8 mouse cellular contexts compared by ENCODE assay signal in genomic region chr7:109602562-109602961, GRCm38 (mm10).
A peak's percentile ranks its signal among the peaks of the same experiment; 100 is the strongest.
DNase-seq lines count a peak whose midpoint lies in the region; ATAC-seq and TF ChIP-seq lines count a peak whose summit lies in the region.

No protein-coding gene starts in this region.

- H3K27ac ChIP-seq in liver, embryonic 16.5 days (ENCODE audit: low read length) = peak overlapping the region; percentile 92
- H3K27ac ChIP-seq in forebrain, embryonic 11.5 days (ENCODE audit: low read depth, low read length) = no peak overlapping the region
- H3K27ac ChIP-seq in cerebellum, adult 2 months (ENCODE audit: insufficient read depth, low read length) = no peak overlapping the region

- no peak for TF ChIP-seq CTCF in cerebellum, adult 2 months (IDR thresholded peaks at IDR 0.05; ENCODE audit: borderline replicate concordance, insufficient read depth, low read depth, low read length)

- peak overlapping the region; percentile 14 for H3K4me2 ChIP-seq in liver, embryonic 16.5 days (ENCODE audit: low read depth, low read length)
- no peak overlapping the region for H3K4me2 ChIP-seq in forebrain, embryonic 11.5 days (ENCODE audit: low read depth, low read length, severe bottlenecking)

- H3K9ac ChIP-seq in liver, embryonic 16.5 days (ENCODE audit: low read depth, low read length) = peak overlapping the region; percentile 54
- no peak overlapping the region for H3K9ac ChIP-seq in forebrain, embryonic 11.5 days (ENCODE audit: low read length)

- TF ChIP-seq POLR2A in cerebellum, adult 2 months (IDR thresholded peaks at IDR 0.05; ENCODE audit: borderline replicate concordance, insufficient read depth, low read length) = no peak

- peak; percentile 89 for ATAC-seq in liver, embryonic 16.5 days (ENCODE audit: low read depth)
- no peak for ATAC-seq in megakaryocyte, adult 5-6 weeks (ENCODE audit: poor library complexity, severe bottlenecking)
- ATAC-seq in forebrain, embryonic 11.5 days (replicated peaks; ENCODE audit: low FRiP score) = no peak

- peak; percentile 50 for DNase-seq in spleen, adult 12 weeks (ENCODE audit: low spot score)
- DNase-seq in spleen, adult 18-20 months = no peak
- DNase-seq in kidney, adult 18-20 months = peak; percentile 56
- no peak for DNase-seq in forebrain, embryonic 11.5 days (ENCODE audit: low spot score)
- DNase-seq in right cerebral cortex, adult 18-20 months = no peak
- no peak for DNase-seq in cerebellum, adult 2 months

- WGBS in liver, embryonic 16.5 days (ENCODE audit: insufficient replicate concordance) = 34% methylated on average over 5 of the region's 5 CpGs
- WGBS in forebrain, embryonic 11.5 days = 81% methylated on average over 5 of the region's 5 CpGs
- 73% methylated on average over 5 of the region's 5 CpGs for WGBS in cerebellum, adult 2 months

- peak overlapping the region; percentile 50 for H3K4me3 ChIP-seq in liver, embryonic 16.5 days (ENCODE audit: low read depth, low read length)
- no peak overlapping the region for H3K4me3 ChIP-seq in forebrain, embryonic 11.5 days (ENCODE audit: low read depth, low read length)
- no peak overlapping the region for H3K4me3 ChIP-seq in cerebellum, adult 2 months (replicated peaks; ENCODE audit: insufficient read depth, low read depth, low read length)

- H3K36me3 ChIP-seq in liver, embryonic 16.5 days (ENCODE audit: control insufficient read depth, insufficient read depth) = no peaks in the 10 kb centered on the region
- H3K36me3 ChIP-seq in forebrain, embryonic 11.5 days (ENCODE audit: control insufficient read depth, insufficient read depth, low read length) = no peaks in the 10 kb centered on the region

- H3K9me3 ChIP-seq in liver, embryonic 16.5 days (replicated peaks; ENCODE audit: control insufficient read depth, low read length) = no peaks in the 10 kb centered on the region
- H3K9me3 ChIP-seq in forebrain, embryonic 11.5 days (ENCODE audit: control insufficient read depth, low read length) = no peaks in the 10 kb centered on the region

- H3K27me3 ChIP-seq in liver, embryonic 16.5 days (ENCODE audit: control insufficient read depth, insufficient read depth, low read depth, low read length) = no peaks in the 10 kb centered on the region
- H3K27me3 ChIP-seq in forebrain, embryonic 11.5 days (ENCODE audit: control insufficient read depth, insufficient read depth, low read length) = no peaks in the 10 kb centered on the region
- no peaks in the 10 kb centered on the region for H3K27me3 ChIP-seq in cerebellum, adult 2 months (ENCODE audit: control insufficient read depth, insufficient read depth, low read length)

- H3K4me1 ChIP-seq in liver, embryonic 16.5 days (ENCODE audit: control insufficient read depth, low read depth, low read length) = peaks cover 30% of the 10 kb centered on the region
- H3K4me1 ChIP-seq in forebrain, embryonic 11.5 days (replicated peaks; ENCODE audit: control insufficient read depth, insufficient read depth, low read length) = no peaks in the 10 kb centered on the region
- H3K4me1 ChIP-seq in cerebellum, adult 2 months (ENCODE audit: control insufficient read depth, insufficient read depth, low read length) = peaks cover 22% of the 10 kb centered on the region

Comparison
In these comparisons a context has a peak if more than half of its experiments do, and no peak if none do; other contexts are left out.
1. DNase-seq: peak in spleen, adult 12 weeks (single experiment) and kidney, adult 18-20 months (single experiment); none in spleen, adult 18-20 months (0 of 2), forebrain, embryonic 11.5 days (single experiment), right cerebral cortex, adult 18-20 months (single experiment) and cerebellum, adult 2 months (0 of 2).